Mouse (Mus musculus) right cerebral cortex, postnatal 36 days (tissue): ENCODE measurements at regions not wholly inside any gene's neighbourhood (a gene's known extent, or its start where the extent isn't known, plus 50 kb on each side); places are given as distances from the start of the nearest gene placed in this dataset.
A peak's percentile ranks its signal among the peaks of the same experiment; 100 is the strongest.

Source experiments
- DNase-seq, 2 experiments: peaks; one replicate each; pipeline ENCODE4 v3.0.0; 2022; ENCODE audit warnings: low spot score in 2 of 2, mixed read lengths in 1 of 2

DNA sequence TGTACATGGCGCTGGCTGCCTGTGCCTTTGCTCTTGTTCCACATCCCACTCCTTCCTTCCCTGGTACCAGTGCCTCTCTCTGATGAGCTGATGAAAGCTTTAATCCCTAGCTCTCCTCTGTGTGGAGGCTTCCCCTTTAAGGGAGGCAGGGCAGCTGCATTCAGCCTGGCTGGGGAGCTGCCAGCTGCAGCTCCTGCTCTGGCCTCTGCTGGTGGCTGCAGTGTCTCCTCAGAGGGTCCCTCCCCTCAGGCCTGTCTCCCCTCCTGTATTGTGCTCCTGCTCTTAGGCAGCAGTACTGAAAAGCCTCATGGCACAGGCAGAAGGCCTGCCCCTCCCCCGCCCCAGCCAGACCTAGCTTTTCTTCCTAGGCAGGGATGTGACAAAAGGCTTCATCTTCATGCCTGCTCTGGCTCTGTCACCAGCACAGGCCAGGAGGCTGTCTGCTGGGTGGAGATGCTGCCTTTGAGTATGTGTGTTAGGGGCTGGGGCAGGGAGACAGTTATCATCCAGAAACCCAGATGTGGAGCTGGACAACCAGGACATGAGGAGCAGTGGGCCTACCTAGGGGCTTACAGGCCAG, 97.7 kb upstream of the Zcchc13 start:
- peak; percentile 9 to 41 for DNase-seq

DNA sequence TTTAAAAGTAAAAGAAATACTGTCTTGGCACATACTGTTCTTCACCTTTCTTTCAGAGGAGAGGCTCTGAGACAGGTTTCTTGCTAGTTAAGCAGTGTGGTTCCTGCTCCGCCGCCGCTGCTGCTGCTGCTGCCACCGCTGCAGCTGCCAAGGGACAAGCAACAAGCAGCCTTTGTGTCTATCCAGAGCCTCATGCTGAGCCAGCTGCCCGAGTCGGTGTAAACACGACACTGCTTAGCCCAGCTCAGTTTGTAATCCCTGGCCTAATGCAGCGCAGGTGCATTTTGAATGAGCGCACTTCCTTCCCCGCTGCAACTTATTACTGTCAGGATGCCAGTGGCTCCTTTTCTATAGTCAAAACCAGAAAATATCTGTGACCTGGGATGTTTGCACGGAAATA, 97.1 kb upstream of the Zcchc13 start:
- peak; percentile 10 to 30 for DNase-seq

DNA sequence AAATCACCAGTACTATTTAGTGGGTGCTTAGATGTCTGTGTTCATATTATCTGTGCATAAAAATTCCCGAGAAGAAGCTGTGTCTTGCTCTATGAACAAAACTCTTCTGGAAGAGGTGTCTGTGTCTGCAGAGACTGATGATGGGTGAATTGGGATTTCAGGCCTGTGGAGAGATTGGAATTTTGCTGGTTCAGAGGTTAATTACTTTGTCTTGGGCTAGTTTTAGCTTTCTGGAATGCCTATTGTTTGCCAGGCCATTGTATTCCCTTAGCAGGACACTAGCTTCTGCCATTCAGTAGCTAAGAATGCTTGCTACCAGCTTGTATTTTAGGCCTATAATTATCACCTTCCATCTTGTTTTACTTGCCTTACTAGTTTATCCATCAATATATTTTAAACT, 96.6 kb upstream of the Zcchc13 start:
- DNase-seq = no peak

DNA sequence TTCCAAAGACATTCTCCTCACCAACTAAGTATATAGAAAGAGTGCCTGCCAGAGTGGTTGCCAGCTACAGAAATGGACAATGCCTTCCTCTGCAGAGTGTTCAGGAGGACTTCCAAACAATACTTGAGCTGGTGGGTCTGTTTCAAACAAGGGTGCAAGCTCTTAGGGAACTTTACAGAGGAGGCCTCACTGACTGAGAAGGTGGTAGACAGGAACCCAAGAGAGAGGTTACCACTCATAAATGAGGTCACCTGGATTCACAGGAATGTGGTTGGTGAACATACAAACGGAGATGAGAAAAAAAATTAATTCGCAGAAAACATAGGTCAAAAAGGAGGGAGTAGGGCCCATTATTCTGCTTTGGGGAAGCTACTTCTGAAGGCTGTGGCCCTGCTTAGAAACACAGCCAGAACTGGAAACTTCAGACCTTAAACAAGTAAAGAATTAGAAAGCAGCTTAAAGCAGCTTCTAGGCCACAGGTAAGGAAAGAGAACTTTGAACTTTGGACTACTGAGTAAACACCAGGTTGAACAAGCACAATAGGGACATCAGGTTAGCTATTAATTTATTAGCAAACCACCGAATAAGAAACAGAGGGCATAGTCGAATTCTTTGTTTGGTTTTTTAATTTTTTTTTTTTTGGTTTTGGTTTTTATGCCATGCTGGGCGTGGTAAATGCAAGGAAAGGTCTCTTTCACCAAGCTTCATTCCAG, 83.7 kb upstream of the Zcchc13 start:
- DNase-seq = no peak

DNA sequence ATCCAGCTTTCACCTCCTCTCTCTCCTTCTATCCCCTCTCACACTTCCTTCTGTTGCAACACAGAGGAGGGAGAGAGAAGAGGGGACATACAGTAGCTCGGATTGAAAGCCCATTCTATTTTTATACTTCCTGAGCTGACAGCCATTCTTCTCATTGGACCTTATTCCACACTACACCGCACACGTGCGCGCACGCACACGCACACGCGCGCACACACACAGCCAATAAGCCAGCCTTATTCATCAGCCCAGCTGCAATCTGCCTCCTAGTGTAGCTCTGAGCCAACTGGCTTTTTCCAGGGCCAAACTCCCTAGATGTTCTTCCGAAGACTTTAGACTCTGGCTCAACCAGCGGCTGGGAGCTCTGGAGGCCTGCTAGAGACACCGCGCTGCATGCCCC, 79.1 kb upstream of the Zcchc13 start:
- DNase-seq = peak; percentile 58 to 64

DNA sequence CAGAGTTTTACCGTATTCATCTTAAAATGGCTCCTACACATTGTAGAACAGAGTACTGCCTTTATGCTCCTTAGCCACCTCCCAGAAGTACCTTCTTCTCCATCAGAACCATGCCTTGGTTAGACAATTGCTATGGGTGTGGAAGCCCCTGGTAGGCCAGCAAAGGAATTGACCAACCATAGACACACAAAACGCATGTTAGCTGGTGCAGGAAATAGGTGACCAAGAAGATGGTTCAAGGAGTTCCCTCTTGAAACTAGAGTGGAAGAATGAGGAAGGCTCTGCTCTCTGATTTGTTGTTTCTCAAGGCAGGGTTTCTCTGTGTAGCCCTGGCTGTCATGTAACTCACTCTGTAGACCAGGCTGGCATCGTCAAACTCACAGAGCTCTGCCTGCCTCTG, 77.2 kb upstream of the Zcchc13 start:
- DNase-seq = no peak

DNA sequence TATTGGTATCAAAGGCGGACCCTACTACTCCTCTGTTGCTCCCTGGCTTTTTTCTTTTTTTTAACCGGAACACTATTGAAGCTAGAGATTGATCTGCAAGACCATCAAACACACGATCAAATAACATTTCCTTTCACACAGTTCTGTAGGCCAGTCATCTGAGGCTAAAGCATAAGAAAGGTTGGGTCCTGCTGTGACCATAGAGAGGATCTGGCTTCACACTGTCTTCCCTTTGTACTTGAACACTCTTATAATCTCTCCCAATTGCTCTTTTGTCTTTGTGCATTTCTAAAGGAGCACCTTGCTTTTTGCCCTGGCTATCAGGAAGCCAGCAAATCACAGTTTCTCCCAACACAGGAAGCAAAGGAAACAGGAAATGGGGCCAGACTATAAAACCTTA, 76.8 kb upstream of the Zcchc13 start:
- DNase-seq = no peak

DNA sequence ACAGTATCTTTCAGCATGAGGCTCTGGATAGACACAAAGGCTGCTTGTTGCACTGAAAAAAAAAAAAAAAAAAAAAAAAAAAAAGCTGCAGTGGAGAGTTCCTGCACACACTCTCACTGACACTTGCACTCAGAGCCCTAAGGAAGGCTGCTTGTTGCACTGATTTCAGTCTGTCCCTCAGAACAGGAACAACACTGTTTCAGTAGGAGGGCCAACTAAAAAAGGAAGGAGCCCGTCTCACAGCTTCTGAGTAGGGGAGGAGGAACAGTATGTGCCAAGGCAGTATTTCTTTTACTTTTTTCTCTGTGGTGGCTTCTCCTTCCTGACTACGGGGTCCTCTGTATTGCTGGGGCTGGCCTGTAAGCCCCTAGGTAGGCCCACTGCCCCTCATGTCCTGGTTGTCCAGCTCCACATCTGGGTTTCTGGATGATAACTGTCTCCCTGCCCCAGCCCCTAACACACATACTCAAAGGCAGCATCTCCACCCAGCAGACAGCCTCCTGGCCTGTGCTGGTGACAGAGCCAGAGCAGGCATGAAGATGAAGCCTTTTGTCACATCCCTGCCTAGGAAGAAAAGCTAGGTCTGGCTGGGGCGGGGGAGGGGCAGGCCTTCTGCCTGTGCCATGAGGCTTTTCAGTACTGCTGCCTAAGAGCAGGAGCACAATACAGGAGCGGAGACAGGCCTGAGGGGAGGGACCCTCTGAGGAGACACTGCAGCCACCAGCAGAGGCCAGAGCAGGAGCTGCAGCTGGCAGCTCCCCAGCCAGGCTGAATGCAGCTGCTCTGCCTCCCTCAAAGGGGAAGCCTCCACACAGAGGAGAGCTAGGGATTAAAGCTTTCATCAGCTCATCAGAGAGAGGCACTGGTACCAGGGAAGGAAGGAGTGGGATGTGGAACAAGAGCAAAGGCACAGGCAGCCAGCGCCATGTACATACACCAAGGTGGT, 75.1 kb upstream of the Zcchc13 start:
- peak in 1 of 2 experiments; percentile 34 for DNase-seq

DNA sequence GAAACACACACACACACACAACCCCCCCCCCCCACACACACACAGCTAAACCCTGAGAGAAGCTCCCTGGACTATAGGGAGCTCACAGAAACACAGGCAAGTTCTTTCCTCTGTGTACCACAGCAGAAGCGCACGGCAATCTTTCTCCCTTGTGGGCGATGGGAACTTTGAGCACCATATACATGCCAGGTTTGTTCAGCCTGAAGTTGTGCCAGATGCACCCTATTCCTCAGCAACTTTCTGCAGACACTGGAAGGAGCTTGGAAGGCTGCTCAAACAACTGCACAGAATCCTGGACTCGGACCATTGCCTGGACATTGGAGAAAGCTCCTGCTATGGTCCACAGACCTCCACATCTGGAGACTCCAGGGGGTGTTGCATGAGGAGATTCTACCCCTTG, 74.3 kb upstream of the Zcchc13 start:
- DNase-seq = peak in 1 of 2 experiments; percentile 21

DNA sequence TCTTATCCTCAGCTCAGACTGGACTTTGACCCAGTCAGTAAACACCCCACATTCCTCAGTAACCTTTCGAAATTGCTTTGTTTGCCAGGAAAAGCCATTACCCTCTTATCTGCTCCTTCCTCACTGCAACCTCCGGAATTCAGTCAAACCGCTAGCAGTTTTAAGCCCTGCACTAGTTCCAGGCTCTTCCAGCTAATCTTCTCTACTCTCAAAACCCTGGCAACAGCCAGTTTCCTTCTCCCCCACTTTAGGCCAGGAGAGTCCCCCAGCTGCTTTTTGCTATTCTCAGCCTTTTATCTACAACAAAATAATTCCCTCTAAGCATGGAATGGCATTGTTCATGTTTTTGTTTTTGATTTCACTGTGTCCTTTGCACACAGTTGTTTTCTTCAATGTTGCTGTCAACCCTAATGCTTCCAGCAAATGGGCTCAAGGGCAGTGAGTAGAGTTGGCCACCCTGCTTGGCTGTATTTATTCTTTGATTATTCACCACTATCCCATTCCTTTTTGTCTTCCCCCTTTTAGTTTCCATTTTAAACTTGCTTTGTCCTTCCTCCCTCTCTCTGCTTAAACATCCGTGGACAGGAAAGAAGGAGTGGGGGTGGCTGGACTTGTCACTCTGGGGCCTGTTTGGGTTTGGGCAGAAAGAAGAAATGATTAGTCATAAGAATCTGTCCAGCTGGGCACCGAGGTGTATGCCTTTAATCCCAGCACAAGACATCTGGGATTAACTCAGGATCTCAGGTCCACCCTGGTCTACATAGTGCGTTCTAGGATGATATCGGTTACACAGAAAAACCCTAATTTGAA, 73.5 kb upstream of the Zcchc13 start:
- DNase-seq = no peak

DNA sequence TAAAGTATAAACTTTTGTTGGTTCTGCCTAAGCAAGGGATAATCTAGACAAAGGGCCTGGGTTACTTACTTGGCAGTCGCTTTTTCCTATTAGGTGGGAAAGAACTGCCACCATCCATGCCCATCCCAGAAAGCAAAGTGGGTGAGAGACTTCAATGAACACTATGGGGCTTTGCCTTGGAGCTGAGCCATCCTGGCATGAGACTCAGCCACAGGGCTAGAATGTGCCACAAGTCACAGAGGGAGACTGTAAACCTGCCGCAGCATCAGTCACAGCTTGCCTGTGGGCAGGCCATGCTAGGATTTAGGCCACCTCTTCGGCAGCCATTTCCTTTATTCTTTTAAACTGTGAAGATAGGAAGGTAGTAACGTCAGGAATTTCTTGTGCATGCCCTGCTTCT, 72.9 kb upstream of the Zcchc13 start:
- DNase-seq = no peak

DNA sequence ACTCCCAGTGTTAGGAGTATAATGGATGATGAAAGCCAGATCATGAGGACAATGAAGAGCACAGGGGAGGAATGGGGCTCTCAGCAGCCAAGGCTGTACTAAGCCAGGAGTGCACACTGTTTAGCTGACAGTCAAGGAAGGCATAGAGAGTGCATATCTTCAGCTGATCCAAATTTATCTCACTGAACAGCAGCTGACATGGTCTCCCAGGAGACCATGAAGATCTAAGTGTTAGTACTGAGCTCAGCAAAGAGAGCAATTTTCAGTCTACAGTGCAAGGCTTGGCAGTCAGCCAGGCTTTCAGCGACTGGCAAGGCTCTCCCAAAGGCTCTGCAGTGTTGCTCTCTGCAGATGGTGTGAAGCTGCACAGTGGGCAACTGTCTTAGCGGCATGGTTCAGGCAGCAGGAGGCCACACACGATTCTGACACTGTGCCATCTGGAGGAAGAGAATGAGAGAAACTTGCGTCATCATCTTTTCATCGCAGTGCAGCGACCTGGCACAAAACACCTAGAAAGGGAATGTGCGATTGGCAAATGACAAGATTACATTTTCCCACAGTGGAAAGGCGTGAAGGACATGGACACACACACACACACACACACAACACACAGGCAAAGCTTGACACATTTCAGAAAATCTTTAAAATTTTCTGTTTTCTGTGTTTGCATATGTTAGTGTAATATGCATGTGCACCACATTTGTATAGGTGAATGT, 66.7 kb upstream of the Zcchc13 start:
- DNase-seq = peak; percentile 86 to 93

DNA sequence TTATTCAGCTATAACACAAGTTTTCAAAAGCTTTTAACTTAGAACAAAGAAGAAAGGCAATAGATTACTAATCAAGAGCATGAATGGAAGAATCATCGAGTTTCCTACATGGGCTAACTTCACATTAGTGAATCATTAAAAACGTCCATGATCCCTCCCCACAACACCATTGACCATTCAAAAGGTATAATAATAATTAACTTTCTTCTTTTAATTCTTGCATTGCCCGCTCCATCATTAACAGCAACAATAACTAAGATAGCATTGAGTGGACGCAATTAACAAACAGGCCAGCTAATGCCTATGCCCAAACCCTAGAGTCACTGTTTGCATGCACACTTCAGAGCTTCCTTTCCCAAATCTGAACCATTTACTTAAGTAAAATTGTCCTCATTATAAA, 57.0 kb upstream of the Zcchc13 start:
- no peak for DNase-seq

DNA sequence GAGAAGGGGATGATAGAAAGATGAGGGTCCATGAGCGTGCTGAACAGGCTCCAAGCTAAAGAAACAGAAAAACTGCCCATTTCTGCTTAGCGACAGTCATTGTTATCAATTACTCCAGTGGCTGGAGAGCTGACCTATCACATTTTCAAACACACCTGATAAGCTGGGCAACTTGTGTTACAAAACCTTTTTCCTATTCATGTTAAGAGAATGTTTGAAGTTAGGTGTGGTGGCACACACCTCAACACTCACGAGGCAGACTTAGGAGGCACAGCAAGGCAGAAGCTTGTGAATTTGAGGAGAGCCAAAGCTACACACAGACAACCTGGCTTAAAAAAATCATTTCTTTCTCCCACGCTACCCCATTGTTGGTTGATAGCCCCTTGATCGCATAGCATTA, 50.9 kb upstream of the Zcchc13 start:
- DNase-seq = no peak
